Mouse (Mus musculus): Measurements from ENCODE around the gene H2afx. TPM values are rescaled to one million over a fixed set of nuclear protein-coding genes. Genes with fewer than 3 reads are reported as not detected.
"Not testable (repeated sequence)": the region's sequence is repeated elsewhere in the genome, so short reads cannot be mapped to it uniquely, and the experiment has no call there.

H2afx gene
- 10 to 100 TPM; 81.0 to 82.7 TPM for total RNA-seq (2021)

- peak; percentile 98 for DNase-seq
- intact Hi-C loops (cut with DNase I): no loop called here
Measured at GRCm38 (mm10) chr9:44334396-44335330, at the start of gene H2afx. Gene H2afx, plus strand, starts transcription at chr9:44334694.

- DNase-seq: no peak
Measured at GRCm38 (mm10) chr9:44286256-44286850, 48.1 kb upstream of the H2afx start.

GRCm38 (mm10) chr9:44287003-44287400 is 47.5 kb upstream of the H2afx start:
- intact Hi-C loops (cut with DNase I): no loop called here
- DNase-seq: no peak

More at GRCm38 (mm10) chr9:44286256-44286850, 48.1 kb upstream of the H2afx start:
- intact Hi-C loops (cut with DNase I): no loop called here

DNA sequence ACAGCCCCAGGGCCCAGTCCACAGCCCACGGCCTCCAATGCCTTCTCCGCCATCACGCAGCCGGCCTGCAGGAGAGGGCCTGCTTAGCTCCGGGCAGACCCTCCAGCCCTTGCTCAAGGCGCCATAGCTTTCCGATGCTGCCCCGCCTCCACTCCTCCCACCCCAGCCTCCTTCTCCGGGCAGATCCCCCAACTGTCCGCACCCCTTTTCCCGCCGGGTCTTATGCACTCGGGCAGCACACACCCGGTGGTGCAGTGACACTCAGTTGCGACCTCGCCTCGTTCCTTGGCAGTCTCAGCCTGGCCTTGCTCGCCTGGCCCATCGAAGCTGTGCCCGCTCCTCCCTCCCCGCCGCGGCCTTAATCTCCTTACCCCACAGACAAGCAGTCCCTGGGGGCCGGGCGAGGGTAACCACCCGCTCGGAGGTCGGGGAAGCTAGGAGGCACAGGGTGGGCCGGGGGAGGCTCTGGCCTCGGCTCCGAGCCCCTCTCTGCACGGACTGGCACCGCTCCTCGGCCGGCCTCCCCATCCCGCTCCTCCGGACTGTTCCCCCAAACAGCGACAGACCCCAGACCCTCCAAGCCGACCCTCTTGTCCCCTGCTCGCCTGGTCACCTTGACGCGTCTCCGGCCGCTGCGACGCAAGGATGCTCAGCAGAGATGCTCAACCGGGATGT is 47.0 kb upstream of the H2afx start:
- DNase-seq: peak; percentile 57
- intact Hi-C loops (cut with DNase I): no loop called here

GRCm38 (mm10) chr9:44288076-44288958 is 46.2 kb upstream of the H2afx start, which contains the start of gene Abcg4:
Gene Abcg4, minus strand, starts transcription at chr9:44288615.
- peak; percentile 47 for DNase-seq
- intact Hi-C loops (cut with DNase I): no loop called here

DNA sequence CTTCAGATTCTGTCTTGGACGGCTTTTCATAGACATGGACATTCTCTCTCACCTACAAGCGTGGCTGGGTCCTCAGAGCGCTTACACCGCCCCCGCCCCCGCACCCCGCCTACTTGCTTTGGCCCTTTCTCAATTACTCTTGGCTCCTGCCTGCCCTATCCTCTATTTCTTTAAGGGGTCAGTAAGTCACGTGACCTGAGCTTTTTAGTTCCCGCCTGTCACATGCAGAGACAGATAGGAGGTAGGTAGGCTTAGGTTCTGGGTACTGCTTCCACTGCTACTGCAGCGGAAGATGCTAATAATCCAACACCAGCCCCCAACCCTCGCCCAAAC is 45.6 kb upstream of the H2afx start:
- DNase-seq: no peak
- intact Hi-C loops (cut with DNase I): no loop called here

GRCm38 (mm10) chr9:44292490-44292889 is 42.0 kb upstream of the H2afx start:
- peak; percentile 39 for DNase-seq
- intact Hi-C loops (cut with DNase I): no loop called here

GRCm38 (mm10) chr9:44300001-44300400 is 34.5 kb upstream of the H2afx start:
- intact Hi-C loops (cut with DNase I): not testable (repeated sequence)

GRCm38 (mm10) chr9:44305466-44306079 is 28.9 kb upstream of the H2afx start, which contains the start of gene Hinfp:
Gene Hinfp, minus strand, starts transcription at chr9:44305671.
- peak; percentile 99 for DNase-seq
- intact Hi-C loops (cut with DNase I): no loop called here

More at GRCm38 (mm10) chr9:44300001-44300400, 34.5 kb upstream of the H2afx start:
- not testable (repeated sequence) for DNase-seq

DNA sequence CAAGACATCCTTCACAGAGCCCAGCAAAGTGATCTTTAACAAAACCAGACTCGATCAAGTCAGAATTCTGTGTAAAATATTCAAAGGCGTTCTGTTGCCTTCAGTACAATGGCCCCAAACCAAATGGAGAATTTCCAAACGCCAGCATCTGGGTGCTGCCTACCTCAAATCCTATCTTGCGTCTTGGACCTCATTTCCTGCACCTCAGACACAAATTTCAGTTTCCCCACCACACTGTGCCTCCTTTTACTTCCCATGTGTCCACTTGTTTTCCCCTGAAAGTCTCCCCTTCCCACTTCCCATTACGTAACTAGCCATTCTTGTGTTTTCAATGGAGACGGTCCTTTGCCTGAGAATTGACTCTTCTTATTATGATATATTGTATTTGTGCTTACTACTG is 28.0 kb upstream of the H2afx start:
- intact Hi-C loops (cut with DNase I): no loop called here
- no peak for DNase-seq

- DNase-seq: no peak
- intact Hi-C loops (cut with DNase I): no loop called here
Measured at GRCm38 (mm10) chr9:44307248-44307647, 27.2 kb upstream of the H2afx start.

DNA sequence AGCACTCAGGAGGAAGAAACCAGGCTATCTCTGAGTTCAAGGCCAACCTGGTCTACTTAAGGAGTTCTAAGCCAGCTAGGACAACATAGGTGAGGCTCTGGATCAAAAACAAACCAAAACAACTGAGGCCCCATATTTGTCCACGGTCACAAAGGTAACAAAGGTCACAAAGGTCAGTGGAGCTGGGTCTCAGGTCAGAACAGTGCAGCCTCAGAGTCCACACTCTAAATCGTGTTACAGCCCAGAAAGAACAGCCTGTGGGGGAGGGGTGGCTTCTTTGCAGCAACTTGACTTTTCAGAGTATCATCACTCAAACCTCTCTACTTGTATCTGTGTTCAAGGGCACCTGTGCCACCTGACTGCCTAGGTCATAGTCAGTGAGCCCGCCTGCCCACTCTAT is 24.7 kb upstream of the H2afx start:
- intact Hi-C loops (cut with DNase I): no loop called here
- no peak for DNase-seq

- intact Hi-C loops (cut with DNase I): no loop called here
- no peak for DNase-seq
Measured at GRCm38 (mm10) chr9:44310750-44311135, 23.8 kb upstream of the H2afx start.

DNA sequence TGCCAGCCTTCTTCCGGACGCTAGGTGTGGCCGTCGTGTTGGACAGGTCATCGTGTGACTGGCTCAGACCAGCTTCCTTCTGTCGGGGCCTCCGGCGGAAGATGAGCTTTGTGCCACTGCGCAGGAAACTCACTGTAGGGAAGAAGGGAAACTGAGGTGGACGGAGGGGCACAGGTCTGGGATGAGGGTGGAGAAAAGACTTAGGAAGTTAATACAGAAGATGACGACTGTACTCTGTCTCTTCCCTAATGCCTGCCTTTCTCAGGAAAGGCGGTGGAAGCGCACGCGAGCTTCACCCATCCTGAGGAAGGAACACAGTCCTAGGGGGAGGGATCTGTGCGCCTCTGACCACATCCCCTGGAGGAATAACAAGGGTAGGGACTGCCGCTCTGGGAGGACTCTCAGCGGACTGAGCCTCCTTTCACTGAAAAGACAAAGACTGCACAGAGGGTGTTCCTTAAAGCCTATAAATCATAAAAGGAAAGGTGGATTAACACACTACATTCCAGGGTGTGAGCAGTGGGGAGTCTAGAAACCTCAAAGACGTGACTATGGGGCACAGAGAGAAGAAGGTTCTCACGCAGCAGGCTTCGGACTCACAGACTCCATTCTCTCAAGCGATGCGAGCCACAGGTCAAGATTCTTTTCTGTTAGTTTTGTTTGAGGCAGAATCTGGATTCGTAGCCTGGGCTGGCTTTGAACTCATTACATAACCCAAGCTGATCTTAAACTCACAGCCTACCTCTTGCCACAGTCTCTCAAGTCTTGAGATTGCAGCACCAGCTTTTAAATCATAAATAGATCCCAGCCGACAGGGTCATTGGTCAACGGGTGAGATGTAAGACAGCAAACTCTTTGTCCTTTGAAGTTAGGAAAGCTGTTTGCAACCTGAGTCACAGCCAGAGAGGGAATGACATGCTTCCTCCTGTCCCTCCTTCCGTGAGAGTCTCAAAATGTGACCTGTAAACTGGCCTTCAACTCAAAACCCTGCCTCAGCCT is 23.1 kb upstream of the H2afx start:
- no peak for DNase-seq
- intact Hi-C loops (cut with DNase I): no loop called here

DNA sequence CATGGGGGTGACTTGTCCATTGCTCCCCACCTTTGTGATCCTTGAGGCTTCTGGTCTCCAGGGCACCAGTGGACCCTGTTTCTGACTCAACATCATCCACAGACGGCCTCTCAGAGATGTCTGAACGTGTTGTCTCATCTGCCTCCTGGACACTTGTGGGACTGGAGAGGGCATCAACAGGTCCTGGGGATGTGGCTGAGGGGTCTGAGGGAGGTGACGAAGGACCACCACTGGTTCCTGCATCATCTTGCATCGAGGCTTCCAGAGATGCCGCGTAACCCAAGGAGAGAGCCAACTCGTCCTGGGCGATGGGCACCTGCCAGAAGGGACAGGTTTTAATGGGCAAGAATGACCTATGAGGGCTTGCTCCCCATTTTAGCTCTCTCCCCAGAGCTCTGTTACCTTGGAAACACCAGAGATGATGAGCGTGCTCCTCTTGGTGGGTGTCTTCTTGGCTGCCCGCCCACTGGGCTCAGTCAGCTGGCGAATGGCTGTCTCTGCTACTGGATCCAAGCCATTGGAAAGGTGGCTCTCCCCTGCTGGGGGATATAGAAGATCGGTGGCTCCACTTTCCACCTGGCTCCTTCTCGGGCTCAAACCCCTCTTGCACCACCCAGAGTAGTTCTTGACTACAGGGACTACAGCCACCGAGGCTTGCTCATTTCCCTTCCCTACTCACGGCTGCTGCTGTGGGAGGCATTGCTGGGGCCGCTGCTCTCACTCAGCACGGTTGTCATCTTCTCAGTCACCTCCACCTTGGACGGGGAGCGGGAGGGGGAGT is 20.8 kb upstream of the H2afx start:
- DNase-seq: peak; percentile 74
- intact Hi-C loops (cut with DNase I): no loop called here

DNA sequence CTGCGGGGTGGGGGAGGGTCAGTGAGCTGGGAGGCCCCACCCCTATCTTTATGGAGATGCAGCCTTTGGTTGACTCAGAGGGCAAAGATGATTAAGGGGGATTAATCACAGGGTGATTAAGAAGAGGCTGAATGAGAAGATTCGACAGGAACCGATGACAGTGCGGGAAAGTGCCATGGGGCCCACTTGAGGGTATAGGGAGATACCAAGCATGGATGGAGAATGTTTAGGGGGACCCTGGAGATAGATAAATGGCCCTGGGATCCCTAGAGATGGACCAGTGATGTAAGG is 20.3 kb upstream of the H2afx start:
- intact Hi-C loops (cut with DNase I): no loop called here
- no peak for DNase-seq

GRCm38 (mm10) chr9:44314910-44315309 is 19.6 kb upstream of the H2afx start:
- intact Hi-C loops (cut with DNase I): no loop called here
- no peak for DNase-seq

DNA sequence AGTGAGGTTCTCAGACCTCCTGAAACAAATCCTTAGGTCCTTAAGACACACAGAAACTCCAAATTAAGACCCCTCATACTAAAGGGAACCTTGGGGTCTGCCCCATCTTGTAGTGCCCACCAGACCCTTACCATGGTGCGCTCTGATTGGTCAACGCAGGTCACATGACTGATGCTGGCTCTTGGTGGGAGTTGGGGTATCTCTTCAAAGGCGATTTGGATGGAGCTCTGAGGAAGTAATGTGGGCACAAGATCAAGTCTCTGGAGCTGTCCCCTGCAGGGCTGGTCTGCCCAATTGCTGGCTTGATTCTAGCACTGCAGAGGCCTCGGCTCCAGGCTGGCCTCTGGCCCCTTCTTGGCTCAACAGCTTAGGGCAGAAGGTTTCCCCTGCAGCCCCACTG is 17.0 kb upstream of the H2afx start:
- no peak for DNase-seq
- intact Hi-C loops (cut with DNase I): no loop called here

Measured in left cerebral cortex, postnatal 4 days (tissue).